Mouse (Mus musculus): ENCODE data around the gene Add3. TPM values are rescaled to one million over a fixed set of nuclear protein-coding genes. Genes with fewer than 3 reads are reported as not detected.

Gene Add3
- total and polyA plus RNA-seq, 3 experiments, result 16.3 to 18.4 (median 16.4) TPM

DNA sequence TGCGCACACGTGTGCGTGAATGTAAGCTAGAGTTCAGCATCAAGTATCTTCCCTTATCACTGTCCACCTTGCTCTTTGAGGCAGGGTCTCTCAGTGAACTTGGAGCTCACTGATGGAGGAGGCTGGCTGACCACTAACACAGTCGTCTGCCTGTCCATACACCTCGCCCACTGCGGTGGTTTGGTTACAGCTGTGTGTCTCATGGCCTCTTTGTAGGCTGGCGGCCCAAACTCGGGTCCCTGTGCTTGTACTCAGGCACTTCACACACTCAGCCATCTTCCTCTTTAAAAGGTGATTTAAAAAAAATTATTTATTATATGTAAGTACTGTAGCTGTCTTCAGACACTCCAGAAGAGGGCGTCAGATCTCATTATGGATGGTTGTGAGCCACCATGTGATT, 59.5 kb downstream of the Add3 start:
- Histone ChIP-seq H3K9ac (ENCODE audit: insufficient read depth, low read depth) (no peak overlapping the region), H3K4me2 (ENCODE audit: insufficient read depth, low read depth, poor library complexity, severe bottlenecking) (no peak overlapping the region), H3K9me3 (replicated peaks; ENCODE audit: low read length) (peaks cover 3% of the 10 kb centered on the region), H3K36me3 (replicated peaks in 1 of 2; ENCODE audit: control insufficient read depth in 1 of 2, insufficient read depth in 1 of 2, low read length in 1 of 2) (peaks cover 6 to 8% of the 10 kb centered on the region in 2 experiments), H3K27me3 (replicated peaks) (no peaks in the 10 kb centered on the region), H3K4me3 (replicated peaks in 1 of 3; ENCODE audit: low read depth in 2 of 3, low read length in 2 of 3, poor library complexity in 1 of 3) (no peak overlapping the region), H3K27ac (ENCODE audit: insufficient read depth, low read depth) (no peak overlapping the region), H3K4me1 (ENCODE audit: control insufficient read depth in 1 of 2, insufficient read depth in 2 of 2) (peaks cover 4 to 17% of the 10 kb centered on the region in 2 experiments; a peak in 2 of 4 replicates), H3K79me2 (replicated peaks; ENCODE audit: control insufficient read depth, extremely low read depth, insufficient read depth, poor library complexity, severe bottlenecking) (no peaks in the 10 kb centered on the region)
- dilution Hi-C loops (cut with MboI; ENCODE audit: extremely low pct_ligation_motif_present, extremely low pct_unique_long_range_greater_than_20kb, low sequenced_read_pairs) (no loop called here), in situ Hi-C loops (cut with MboI; ENCODE audit: low pct_ligation_motif_present, low pct_unique_long_range_greater_than_20kb, low sequenced_read_pairs) (no loop called here)
- no peak for DNase-seq (ENCODE audit: extremely low read depth)
- TF ChIP-seq ZMIZ1 (IDR thresholded peaks at IDR 0.05; ENCODE audit: low read depth, low read length), result no peak
- TF ChIP-seq ZC3H11A (IDR thresholded peaks at IDR 0.05; ENCODE audit: low read depth, low read length), result no peak
- no peak for TF ChIP-seq SIN3A (IDR thresholded peaks at IDR 0.05; ENCODE audit: low read length)
- TF ChIP-seq RCOR1 (conservative IDR thresholded peaks at IDR 0.05; ENCODE audit: low read depth, low read length), result no peak
- TF ChIP-seq RAD21 (IDR thresholded peaks at IDR 0.05; ENCODE audit: low read depth, low read length), result no peak
- no peak for TF ChIP-seq ETS1 (conservative IDR thresholded peaks at IDR 0.05; ENCODE audit: low read depth, low read length)
- TF ChIP-seq NRF1 (IDR thresholded peaks at IDR 0.05; ENCODE audit: low read depth, low read length), result no peak
- TF ChIP-seq KAT2A (IDR thresholded peaks at IDR 0.05; ENCODE audit: insufficient replicate concordance, low read length), result no peak
- no peak for TF ChIP-seq TCF12 (IDR thresholded peaks at IDR 0.05; ENCODE audit: low read depth, low read length)
- TF ChIP-seq JUN (IDR thresholded peaks at IDR 0.05; ENCODE audit: insufficient read depth, low read depth, low read length), result no peak
- TF ChIP-seq MAX (IDR thresholded peaks at IDR 0.05; ENCODE audit: low read length), result no peak
- no peak for TF ChIP-seq CHD1 (IDR thresholded peaks at IDR 0.05; ENCODE audit: low read depth, low read length)
- no peak for TF ChIP-seq ELF1 (IDR thresholded peaks at IDR 0.05; ENCODE audit: low read depth, low read length)
- TF ChIP-seq MEF2A (IDR thresholded peaks at IDR 0.05; ENCODE audit: borderline replicate concordance, low read depth, low read length), result no peak
- no peak for TF ChIP-seq UBTF (IDR thresholded peaks at IDR 0.05; ENCODE audit: low read depth, low read length)
- TF ChIP-seq USF2 (conservative IDR thresholded peaks at IDR 0.05; ENCODE audit: low read depth, low read length), result no peak
- no peak for TF ChIP-seq MAZ (IDR thresholded peaks at IDR 0.05; ENCODE audit: low read depth, low read length)
- TF ChIP-seq TBP (conservative IDR thresholded peaks at IDR 0.05; ENCODE audit: low read depth, low read length), result no peak
- TF ChIP-seq MYC (IDR thresholded peaks at IDR 0.05; ENCODE audit: low read depth, low read length), result no peak
- no peak for TF ChIP-seq HCFC1 (IDR thresholded peaks at IDR 0.05; ENCODE audit: low read depth, low read length)

DNA sequence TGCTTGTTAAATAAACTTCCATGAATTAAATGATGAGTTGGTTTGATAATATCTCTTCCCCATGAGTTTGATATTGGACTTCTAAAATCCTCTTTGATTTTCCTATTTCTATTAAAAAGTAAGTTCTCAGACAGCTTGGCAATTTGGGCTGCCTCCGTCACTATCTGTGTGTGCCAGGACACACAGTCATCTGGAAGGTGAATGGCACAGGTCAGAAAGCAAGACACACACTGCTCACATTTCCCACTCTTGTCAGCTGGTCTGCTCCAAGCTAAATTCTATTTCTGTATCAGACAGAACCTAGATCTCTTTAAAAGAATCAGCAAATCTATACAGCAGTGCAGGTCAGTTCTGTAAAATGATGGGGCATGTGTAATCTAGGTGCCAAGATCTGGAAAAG, 61.9 kb downstream of the Add3 start:
- Histone ChIP-seq H3K79me2 (replicated peaks; ENCODE audit: control insufficient read depth, extremely low read depth, insufficient read depth, poor library complexity, severe bottlenecking) (no peaks in the 10 kb centered on the region), H3K36me3 (replicated peaks in 1 of 2; ENCODE audit: control insufficient read depth in 1 of 2, insufficient read depth in 1 of 2, low read length in 1 of 2) (peaks cover 6% of the 10 kb centered on the region in 2 experiments)
- dilution Hi-C loops (cut with MboI; ENCODE audit: extremely low pct_ligation_motif_present, extremely low pct_unique_long_range_greater_than_20kb, low sequenced_read_pairs), result no loop called here

More for the DNA sequence above, 61.9 kb downstream of the Add3 start:
- Histone ChIP-seq H3K4me1 (ENCODE audit: control insufficient read depth in 1 of 2, insufficient read depth in 2 of 2) (peaks cover 0 to 24% of the 10 kb centered on the region in 2 experiments; a peak in 2 of 4 replicates), H3K9ac (ENCODE audit: insufficient read depth, low read depth) (no peak overlapping the region), H3K4me2 (ENCODE audit: insufficient read depth, low read depth, poor library complexity, severe bottlenecking) (no peak overlapping the region), H3K27me3 (replicated peaks) (no peaks in the 10 kb centered on the region), H3K27ac (ENCODE audit: insufficient read depth, low read depth) (no peak overlapping the region), H3K9me3 (replicated peaks; ENCODE audit: low read length) (peaks cover 3% of the 10 kb centered on the region), H3K4me3 (replicated peaks in 1 of 3; ENCODE audit: low read depth in 2 of 3, low read length in 2 of 3, poor library complexity in 1 of 3) (no peak overlapping the region)
- in situ Hi-C loops (cut with MboI; ENCODE audit: low pct_ligation_motif_present, low pct_unique_long_range_greater_than_20kb, low sequenced_read_pairs), result no loop called here
- no peak for DNase-seq (ENCODE audit: extremely low read depth)
- TF ChIP-seq UBTF (IDR thresholded peaks at IDR 0.05; ENCODE audit: low read depth, low read length), result no peak
- TF ChIP-seq ETS1 (conservative IDR thresholded peaks at IDR 0.05; ENCODE audit: low read depth, low read length), result no peak
- no peak for TF ChIP-seq MEF2A (IDR thresholded peaks at IDR 0.05; ENCODE audit: borderline replicate concordance, low read depth, low read length)
- no peak for TF ChIP-seq JUND (conservative IDR thresholded peaks at IDR 0.05; ENCODE audit: low read depth, low read length)
- TF ChIP-seq MAX (IDR thresholded peaks at IDR 0.05; ENCODE audit: low read length), result no peak
- no peak for TF ChIP-seq ZMIZ1 (IDR thresholded peaks at IDR 0.05; ENCODE audit: low read depth, low read length)
- no peak for TF ChIP-seq PAX5 (IDR thresholded peaks at IDR 0.05; ENCODE audit: low read length)
- TF ChIP-seq BHLHE40 (IDR thresholded peaks at IDR 0.05; ENCODE audit: low read depth, low read length), result no peak
- TF ChIP-seq E2F4 (IDR thresholded peaks at IDR 0.05; ENCODE audit: insufficient replicate concordance, low read depth, low read length), result no peak
- no peak for TF ChIP-seq TBP (conservative IDR thresholded peaks at IDR 0.05; ENCODE audit: low read depth, low read length)
- no peak for TF ChIP-seq USF2 (conservative IDR thresholded peaks at IDR 0.05; ENCODE audit: low read depth, low read length)
